Mouse (Mus musculus) left cerebral cortex, adult 2 months (tissue): ENCODE measurements around the gene Chn2. TPM values are rescaled to one million over a fixed set of nuclear protein-coding genes. Genes with fewer than 3 reads are reported as not detected.

Experiments used
- DNase-seq, 2 experiments: peaks; one replicate each; pipeline ENCODE4 v3.0.0; 2021 to 2022; ENCODE audit warnings: low spot score in 2 of 2, mixed read lengths in 1 of 2; ENCODE audit errors: extremely low spot score in 1 of 2
- H3K27ac ChIP-seq: fragments of 200-600 bp; 2 replicates; pipeline ENCODE4 v1.8.1; 2022
- H3K4me3 ChIP-seq: fragments of 200-600 bp; 2 replicates; pipeline ENCODE4 v1.8.1; 2022
- CTCF ChIP-seq: fragments of 200-600 bp; IDR thresholded peaks from 2 replicates; pipeline ENCODE4 v1.8.1; 2022; ENCODE audit warnings: antibody characterized with exemption, mild to moderate bottlenecking, moderate library complexity
- intact Hi-C: fragments of 180-260 bp; cut with DNase I; formaldehyde crosslinking; loops from one replicate; pipeline ENCODE4 v1.15.1; 2025
- total RNA-seq, 2 experiments: library from RNA; stranded (reverse); gene quantifications; 2 replicates each; pipeline ENCODE4 v1.2.3; 2021

Gene Chn2
- total RNA-seq, 2 experiments from 2014 or later = 38.9 to 42.0 TPM

GRCm38 (mm10) chr6:54080518-54081285 is 41.3 kb downstream of the Chn2 start:
- no peak for DNase-seq
- intact Hi-C loops = no loop called here
- no peak for TF ChIP-seq CTCF
- Histone ChIP-seq H3K4me3 (no peak overlapping the region), H3K27ac (no peak overlapping the region)

- intact Hi-C loops = no loop called here
- no peak for TF ChIP-seq CTCF
- Histone ChIP-seq H3K27ac (peak overlapping the region; percentile 57), H3K4me3 (no peak overlapping the region)
- DNase-seq = no peak
Measured at GRCm38 (mm10) chr6:54082576-54082975, 43.2 kb downstream of the Chn2 start.

- Histone ChIP-seq H3K4me3 (no peak overlapping the region), H3K27ac (no peak overlapping the region)
- no peak for TF ChIP-seq CTCF
Measured at GRCm38 (mm10) chr6:54084046-54084445, 44.7 kb downstream of the Chn2 start.

GRCm38 (mm10) chr6:54085009-54085408 is 45.7 kb downstream of the Chn2 start:
- Histone ChIP-seq H3K4me3 (no peak overlapping the region), H3K27ac (no peak overlapping the region; the same call in 1 of the 2 replicates)
- no peak for TF ChIP-seq CTCF
- DNase-seq = no peak
- intact Hi-C loops = no loop called here

More at GRCm38 (mm10) chr6:54084046-54084445, 44.7 kb downstream of the Chn2 start:
- intact Hi-C loops = no loop called here
- DNase-seq = no peak

- intact Hi-C loops = no loop called here
- TF ChIP-seq CTCF = no peak
- Histone ChIP-seq H3K4me3 (peak overlapping the region; percentile 7; the same call in 1 of the 2 replicates), H3K27ac (no peak overlapping the region)
- no peak for DNase-seq
Measured at GRCm38 (mm10) chr6:54088168-54088567, 48.8 kb downstream of the Chn2 start.

GRCm38 (mm10) chr6:54090822-54091221 is 51.5 kb downstream of the Chn2 start:
- no peak overlapping the region for H3K27ac ChIP-seq
- no peak for TF ChIP-seq CTCF
- intact Hi-C loops = no loop called here
- no peak for DNase-seq
- H3K4me3 ChIP-seq = no peak overlapping the region

GRCm38 (mm10) chr6:54092920-54093319 is 53.6 kb downstream of the Chn2 start:
- DNase-seq = no peak
- no peak for TF ChIP-seq CTCF
- intact Hi-C loops = no loop called here
- no peak overlapping the region for H3K4me3 ChIP-seq
- H3K27ac ChIP-seq = no peak overlapping the region

GRCm38 (mm10) chr6:54096147-54096761 is 56.9 kb downstream of the Chn2 start:
- DNase-seq = no peak
- Histone ChIP-seq H3K27ac (no peak overlapping the region), H3K4me3 (no peak overlapping the region)
- no peak for TF ChIP-seq CTCF
- intact Hi-C loops = no loop called here

GRCm38 (mm10) chr6:54096836-54097235 is 57.5 kb downstream of the Chn2 start:
- no peak for TF ChIP-seq CTCF
- no peak for DNase-seq
- no peak overlapping the region for H3K4me3 ChIP-seq
- no peak overlapping the region for H3K27ac ChIP-seq
- intact Hi-C loops = no loop called here

GRCm38 (mm10) chr6:54098339-54098738 is 59.0 kb downstream of the Chn2 start:
- DNase-seq = no peak
- TF ChIP-seq CTCF = no peak
- Histone ChIP-seq H3K4me3 (no peak overlapping the region), H3K27ac (no peak overlapping the region)
- intact Hi-C loops = no loop called here

GRCm38 (mm10) chr6:54099659-54100058 is 60.3 kb downstream of the Chn2 start:
- intact Hi-C loops = no loop called here
- H3K27ac ChIP-seq = no peak overlapping the region

GRCm38 (mm10) chr6:54102210-54102609 is 62.9 kb downstream of the Chn2 start:
- Histone ChIP-seq H3K27ac (no peak overlapping the region), H3K4me3 (no peak overlapping the region)
- intact Hi-C loops = no loop called here
- no peak for DNase-seq
- TF ChIP-seq CTCF = no peak

More at GRCm38 (mm10) chr6:54099659-54100058, 60.3 kb downstream of the Chn2 start:
- no peak overlapping the region for H3K4me3 ChIP-seq
- DNase-seq = no peak
- TF ChIP-seq CTCF = no peak
